Mouse (Mus musculus): ENCODE results near the gene Arhgap10. TPM values are rescaled to one million over a fixed set of nuclear protein-coding genes. Genes with fewer than 3 reads are reported as not detected.

The Arhgap10 gene
- polyA plus RNA-seq, 1 experiment from 2014 or later, result 30.7 TPM

DNA sequence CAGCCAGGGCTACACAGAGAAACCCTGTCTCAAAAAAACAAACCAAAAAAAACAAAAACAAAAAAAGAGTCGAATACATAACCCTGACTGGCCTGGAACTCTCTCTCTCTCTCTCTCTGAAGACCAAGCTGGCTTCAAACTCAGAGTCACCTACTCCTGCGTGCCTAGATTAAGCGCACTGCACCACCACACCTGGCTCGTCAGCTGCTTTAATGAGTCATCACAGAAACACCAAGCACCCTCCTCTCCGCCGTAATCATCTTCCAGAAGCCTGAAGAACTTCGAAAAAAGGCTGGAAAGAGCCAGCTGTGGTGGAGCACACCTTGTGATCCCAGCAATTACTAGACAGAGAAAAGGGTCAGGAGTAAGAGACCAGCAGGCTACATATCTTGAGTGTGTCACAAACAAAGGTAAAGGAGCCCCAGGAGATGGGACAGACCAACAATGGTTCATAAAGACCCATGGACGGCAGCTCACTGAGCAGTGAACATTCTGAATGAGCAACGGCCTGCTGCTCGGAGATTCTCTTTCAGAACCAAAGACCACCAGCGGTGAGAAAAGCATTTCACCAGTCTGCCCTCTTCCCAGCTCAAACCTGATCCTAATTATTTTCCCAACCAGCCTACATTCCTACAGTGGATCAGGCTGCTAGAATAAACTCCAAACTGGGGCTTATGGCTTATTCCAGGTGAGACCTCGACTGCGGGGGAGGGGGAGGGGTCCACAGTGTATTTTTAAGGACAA is 5.8 kb downstream of the Arhgap10 start:
- peaks cover 75% of the 10 kb centered on the region for H3K4me1 ChIP-seq

DNA sequence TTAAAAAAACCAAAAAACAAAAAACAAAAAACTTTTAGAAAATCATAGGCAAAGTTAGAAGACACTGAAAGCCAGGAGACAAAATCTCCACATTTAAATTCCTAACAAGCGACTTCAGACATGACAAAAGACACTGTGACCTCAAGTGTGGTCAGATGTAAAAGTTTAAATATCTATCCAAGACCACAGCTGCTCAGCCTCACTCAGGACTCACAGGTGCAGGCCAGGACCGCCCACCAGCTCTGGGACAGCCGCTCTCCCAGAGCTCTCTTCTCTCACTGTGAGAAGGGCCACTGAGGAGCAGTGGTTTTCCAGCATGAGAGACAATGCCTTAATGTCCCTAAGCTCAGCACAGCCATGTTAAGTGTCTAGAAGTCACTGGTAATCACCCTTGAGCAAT is 7.3 kb downstream of the Arhgap10 start:
- H3K36me3 ChIP-seq, result no peaks in the 10 kb centered on the region
- no peak overlapping the region for H3K4me3 ChIP-seq
- H3K9me3 ChIP-seq, result no peaks in the 10 kb centered on the region
- 72% methylated on average over 3 of the region's 3 CpGs for WGBS
- no peak overlapping the region for H3K27ac ChIP-seq
- H3K27me3 ChIP-seq, result no peaks in the 10 kb centered on the region
- H3K4me1 ChIP-seq, result peaks cover 65% of the 10 kb centered on the region
- H3K9ac ChIP-seq, result no peak overlapping the region
- H3K4me2 ChIP-seq (replicated peaks), result no peak overlapping the region
- ATAC-seq (ENCODE audit: low FRiP score, low read depth), result peak; percentile 41; the same call in 1 of the 2 replicates

More for the DNA sequence above, 5.8 kb downstream of the Arhgap10 start:
- no peak overlapping the region for H3K9ac ChIP-seq
- peak overlapping the region; percentile 18; the same call in 1 of the 2 replicates for H3K27ac ChIP-seq
- no peaks in the 10 kb centered on the region for H3K27me3 ChIP-seq
- H3K36me3 ChIP-seq, result no peaks in the 10 kb centered on the region
- no peak overlapping the region for H3K4me3 ChIP-seq
- H3K4me2 ChIP-seq (replicated peaks), result peak overlapping the region; percentile 38
- H3K9me3 ChIP-seq, result no peaks in the 10 kb centered on the region
- no peak for ATAC-seq (ENCODE audit: low FRiP score, low read depth)
- WGBS, result 33% methylated on average over 13 of the region's 13 CpGs

DNA sequence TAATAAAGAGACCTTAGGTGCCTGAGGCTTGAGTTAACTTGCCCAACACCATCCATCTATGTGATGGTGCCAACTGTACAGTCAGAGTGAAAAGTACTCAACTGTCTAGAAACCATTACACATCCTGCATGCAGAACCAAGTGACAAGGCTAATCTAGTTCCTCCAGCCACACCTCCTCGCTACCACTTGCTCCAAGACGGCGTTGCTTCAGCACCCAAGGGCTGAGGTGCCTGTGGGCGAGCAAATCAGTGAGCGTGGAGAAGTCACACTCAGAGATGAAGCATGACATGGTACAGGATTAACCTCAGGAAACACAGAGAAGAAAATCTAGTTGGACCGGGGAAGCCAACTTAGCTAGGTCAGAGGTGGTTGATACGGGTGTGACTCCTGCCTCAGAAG is 8.7 kb downstream of the Arhgap10 start:
- Histone ChIP-seq H3K4me3 (no peak overlapping the region), H3K36me3 (no peaks in the 10 kb centered on the region), H3K4me1 (peaks cover 53% of the 10 kb centered on the region), H3K27me3 (no peaks in the 10 kb centered on the region), H3K4me2 (replicated peaks) (no peak overlapping the region), H3K9me3 (no peaks in the 10 kb centered on the region), H3K9ac (no peak overlapping the region), H3K27ac (no peak overlapping the region)
- ATAC-seq (ENCODE audit: low FRiP score, low read depth), result no peak
- 84% methylated on average over 7 of the region's 7 CpGs for WGBS

DNA sequence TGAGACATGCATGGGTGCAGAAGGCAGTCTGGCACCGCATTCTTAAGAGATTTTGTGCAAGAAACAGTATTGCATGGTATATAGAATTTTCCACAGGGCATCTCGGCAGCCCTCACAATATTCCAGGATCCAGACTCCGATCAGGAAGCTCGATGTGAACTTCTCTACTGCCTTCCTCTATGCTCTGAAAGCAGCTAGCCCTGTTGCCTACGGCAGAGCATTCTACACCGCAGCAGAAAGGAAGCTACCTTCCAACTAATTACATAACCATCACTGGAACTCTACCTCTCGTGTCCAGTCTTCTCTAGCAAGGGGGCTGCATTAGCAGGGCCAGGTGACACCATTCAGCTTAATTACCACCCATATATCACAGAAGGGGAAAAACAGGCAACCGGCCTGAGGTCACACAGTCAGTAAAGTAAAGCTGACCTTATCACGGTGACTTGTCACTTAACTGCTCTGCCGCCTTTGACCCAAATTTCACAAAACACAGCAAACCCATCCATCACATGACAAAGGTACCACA is 10.2 kb downstream of the Arhgap10 start:
- WGBS, result 48% methylated on average over 10 of the region's 10 CpGs
- no peak overlapping the region for H3K27ac ChIP-seq
- no peaks in the 10 kb centered on the region for H3K36me3 ChIP-seq
- no peaks in the 10 kb centered on the region for H3K9me3 ChIP-seq
- ATAC-seq (ENCODE audit: low FRiP score, low read depth), result no peak
- H3K4me1 ChIP-seq, result peaks cover 47% of the 10 kb centered on the region
- H3K4me3 ChIP-seq, result no peak overlapping the region
- H3K27me3 ChIP-seq, result no peaks in the 10 kb centered on the region
- no peak overlapping the region for H3K4me2 ChIP-seq (replicated peaks)
- H3K9ac ChIP-seq, result no peak overlapping the region

DNA sequence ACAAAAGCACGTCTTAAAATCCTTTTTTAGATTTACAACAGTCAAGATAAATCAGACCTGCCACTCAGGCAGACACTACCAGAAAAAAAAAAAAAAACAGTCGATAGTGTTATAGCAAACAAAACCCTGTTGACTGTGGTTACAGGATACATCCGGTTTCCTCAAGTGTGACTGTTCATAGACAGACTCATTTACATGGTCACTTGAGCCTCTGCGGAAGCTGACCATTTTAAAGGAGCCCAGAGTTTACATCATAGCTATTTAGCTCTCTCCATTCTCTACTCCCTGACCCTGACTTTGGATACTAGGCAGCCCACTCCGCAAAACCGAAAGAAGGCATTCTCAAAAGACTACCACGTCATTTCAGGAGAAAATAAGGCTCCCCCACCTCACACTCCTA is 11.2 kb downstream of the Arhgap10 start:
- Histone ChIP-seq H3K9ac (no peak overlapping the region), H3K27ac (no peak overlapping the region), H3K9me3 (no peaks in the 10 kb centered on the region), H3K4me1 (peaks cover 40% of the 10 kb centered on the region), H3K27me3 (no peaks in the 10 kb centered on the region), H3K36me3 (no peaks in the 10 kb centered on the region), H3K4me2 (replicated peaks) (peak overlapping the region; percentile 28; the same call in 1 of the 2 replicates), H3K4me3 (no peak overlapping the region)
- 61% methylated on average over 7 of the region's 7 CpGs for WGBS
- no peak for ATAC-seq (ENCODE audit: low FRiP score, low read depth)

DNA sequence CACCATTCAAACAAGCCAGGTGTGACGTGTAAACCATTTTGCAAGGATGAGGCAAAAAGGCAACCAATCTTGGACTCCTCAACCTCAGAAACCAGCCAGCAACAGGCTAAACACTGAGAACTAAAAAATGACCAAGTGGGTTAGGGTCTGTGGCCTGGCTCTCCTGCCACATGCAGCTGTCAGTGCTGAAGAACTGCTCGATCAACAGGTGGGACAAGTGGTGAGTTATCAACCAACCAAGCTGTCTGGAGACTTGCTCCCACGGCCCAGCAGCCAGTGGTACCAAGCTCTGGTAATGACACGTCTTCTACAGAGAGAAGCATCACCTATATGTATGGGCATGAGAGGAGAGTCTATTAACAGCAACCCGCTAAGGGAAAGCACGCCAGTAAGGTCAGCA is 15.2 kb downstream of the Arhgap10 start:
- Histone ChIP-seq H3K36me3 (no peaks in the 10 kb centered on the region), H3K9me3 (no peaks in the 10 kb centered on the region), H3K27me3 (no peaks in the 10 kb centered on the region), H3K9ac (no peak overlapping the region), H3K4me3 (no peak overlapping the region), H3K4me2 (replicated peaks) (no peak overlapping the region), H3K27ac (no peak overlapping the region), H3K4me1 (peaks cover 25% of the 10 kb centered on the region)
- no peak for ATAC-seq (ENCODE audit: low FRiP score, low read depth)
- WGBS, result 85% methylated on average over 6 of the region's 6 CpGs

DNA sequence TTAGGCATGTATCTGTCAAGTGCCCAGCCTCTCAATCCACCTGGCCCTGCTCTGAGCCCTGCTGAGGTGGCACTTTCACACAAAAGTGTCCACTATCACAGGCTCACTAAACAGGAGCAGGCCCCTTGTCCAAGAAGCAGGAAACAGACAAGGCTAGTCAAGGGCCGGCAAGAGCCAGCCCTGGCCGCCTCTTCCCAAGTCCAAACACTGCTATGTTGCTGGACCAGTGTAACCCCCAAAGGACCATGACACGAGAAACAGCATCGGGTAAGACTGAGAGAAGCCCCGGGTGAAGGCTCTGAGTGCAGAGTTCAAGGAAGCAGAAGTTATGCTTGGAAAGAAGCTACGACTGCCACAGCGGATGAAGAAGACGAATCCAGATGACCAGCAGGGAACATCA is 16.6 kb downstream of the Arhgap10 start:
- Histone ChIP-seq H3K27me3 (no peaks in the 10 kb centered on the region), H3K4me2 (replicated peaks) (no peak overlapping the region), H3K9ac (no peak overlapping the region), H3K36me3 (no peaks in the 10 kb centered on the region), H3K9me3 (no peaks in the 10 kb centered on the region), H3K27ac (no peak overlapping the region), H3K4me3 (no peak overlapping the region), H3K4me1 (peaks cover 19% of the 10 kb centered on the region)
- no peak for ATAC-seq (ENCODE audit: low FRiP score, low read depth)
- 75% methylated on average over 8 of the region's 8 CpGs for WGBS

DNA sequence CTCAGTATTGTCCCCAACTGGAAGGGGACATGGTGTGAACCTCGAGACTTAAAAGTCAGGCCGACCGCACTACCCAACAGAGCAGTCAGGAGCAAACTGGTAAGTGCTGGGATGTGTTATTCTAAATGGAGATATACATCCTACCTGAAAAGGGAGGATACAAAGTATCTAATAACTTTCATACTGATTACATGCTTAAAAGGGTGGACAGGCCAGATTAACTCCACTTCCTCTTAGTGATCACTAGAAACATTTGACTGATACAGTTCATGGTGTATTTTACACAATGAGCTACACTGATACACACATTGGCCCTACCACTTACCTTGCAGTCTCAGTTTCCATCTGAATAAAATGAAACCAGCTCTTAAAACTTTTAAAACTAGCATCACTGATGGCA is 17.5 kb downstream of the Arhgap10 start:
- Histone ChIP-seq H3K9me3 (no peaks in the 10 kb centered on the region), H3K4me3 (no peak overlapping the region), H3K27me3 (no peaks in the 10 kb centered on the region), H3K4me1 (peaks cover 19% of the 10 kb centered on the region), H3K9ac (no peak overlapping the region), H3K36me3 (no peaks in the 10 kb centered on the region), H3K27ac (no peak overlapping the region), H3K4me2 (replicated peaks) (no peak overlapping the region)
- 95% methylated on average over 3 of the region's 3 CpGs for WGBS
- ATAC-seq (ENCODE audit: low FRiP score, low read depth), result no peak

DNA sequence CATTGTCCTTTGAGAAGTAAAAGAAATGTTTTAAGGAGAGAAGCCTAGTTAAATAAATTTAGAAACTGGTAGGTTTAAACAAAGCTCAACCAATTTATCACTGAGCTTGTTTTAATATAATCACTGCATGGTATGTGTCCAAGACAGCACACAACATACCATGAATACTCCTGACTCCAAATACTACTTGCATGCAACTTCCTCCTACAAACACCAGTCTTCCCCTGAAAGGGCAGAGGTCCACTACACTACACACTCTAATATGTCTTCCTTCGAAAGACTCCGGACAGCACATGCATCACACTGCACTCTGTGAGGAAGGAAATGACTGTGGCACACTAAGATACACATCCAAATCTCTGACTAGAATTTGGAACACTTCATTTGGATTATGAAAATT is 20.3 kb downstream of the Arhgap10 start:
- WGBS, result 93% methylated on average over 2 of the region's 2 CpGs
- H3K9ac ChIP-seq, result no peak overlapping the region
- H3K27me3 ChIP-seq, result no peaks in the 10 kb centered on the region
- H3K36me3 ChIP-seq, result no peaks in the 10 kb centered on the region
- H3K4me3 ChIP-seq, result no peak overlapping the region
- H3K4me1 ChIP-seq, result peaks cover 20% of the 10 kb centered on the region; the same call in 1 of the 2 replicates
- no peaks in the 10 kb centered on the region for H3K9me3 ChIP-seq
- no peak overlapping the region for H3K4me2 ChIP-seq (replicated peaks)
- H3K27ac ChIP-seq, result no peak overlapping the region
- no peak for ATAC-seq (ENCODE audit: low FRiP score, low read depth)

DNA sequence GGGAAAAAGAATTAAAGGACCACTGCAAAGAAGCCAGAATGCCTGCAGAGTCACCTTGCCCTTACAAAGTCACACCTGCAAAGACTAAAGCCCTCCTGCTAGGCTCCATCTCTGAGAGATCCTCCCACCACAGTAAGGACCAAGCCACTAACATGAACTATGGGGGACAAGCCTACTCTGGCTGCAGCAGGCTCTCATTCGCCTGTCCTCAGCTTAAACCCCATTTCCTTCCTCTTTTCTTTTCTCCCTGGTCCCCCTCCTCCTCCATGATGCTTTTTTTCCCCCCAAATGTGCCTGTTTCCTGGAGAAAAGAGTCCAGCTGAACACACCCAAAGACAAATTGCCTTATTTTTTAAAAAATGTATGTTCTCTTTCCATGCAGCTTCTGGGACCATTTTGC is 21.5 kb downstream of the Arhgap10 start:
- Histone ChIP-seq H3K4me2 (replicated peaks) (no peak overlapping the region), H3K27me3 (no peaks in the 10 kb centered on the region), H3K4me1 (peaks cover 29% of the 10 kb centered on the region), H3K9me3 (no peaks in the 10 kb centered on the region), H3K27ac (no peak overlapping the region), H3K4me3 (no peak overlapping the region), H3K9ac (no peak overlapping the region), H3K36me3 (no peaks in the 10 kb centered on the region)
- WGBS, result 81% methylated on average over 1 of the region's 1 CpGs
- ATAC-seq (ENCODE audit: low FRiP score, low read depth), result no peak

DNA sequence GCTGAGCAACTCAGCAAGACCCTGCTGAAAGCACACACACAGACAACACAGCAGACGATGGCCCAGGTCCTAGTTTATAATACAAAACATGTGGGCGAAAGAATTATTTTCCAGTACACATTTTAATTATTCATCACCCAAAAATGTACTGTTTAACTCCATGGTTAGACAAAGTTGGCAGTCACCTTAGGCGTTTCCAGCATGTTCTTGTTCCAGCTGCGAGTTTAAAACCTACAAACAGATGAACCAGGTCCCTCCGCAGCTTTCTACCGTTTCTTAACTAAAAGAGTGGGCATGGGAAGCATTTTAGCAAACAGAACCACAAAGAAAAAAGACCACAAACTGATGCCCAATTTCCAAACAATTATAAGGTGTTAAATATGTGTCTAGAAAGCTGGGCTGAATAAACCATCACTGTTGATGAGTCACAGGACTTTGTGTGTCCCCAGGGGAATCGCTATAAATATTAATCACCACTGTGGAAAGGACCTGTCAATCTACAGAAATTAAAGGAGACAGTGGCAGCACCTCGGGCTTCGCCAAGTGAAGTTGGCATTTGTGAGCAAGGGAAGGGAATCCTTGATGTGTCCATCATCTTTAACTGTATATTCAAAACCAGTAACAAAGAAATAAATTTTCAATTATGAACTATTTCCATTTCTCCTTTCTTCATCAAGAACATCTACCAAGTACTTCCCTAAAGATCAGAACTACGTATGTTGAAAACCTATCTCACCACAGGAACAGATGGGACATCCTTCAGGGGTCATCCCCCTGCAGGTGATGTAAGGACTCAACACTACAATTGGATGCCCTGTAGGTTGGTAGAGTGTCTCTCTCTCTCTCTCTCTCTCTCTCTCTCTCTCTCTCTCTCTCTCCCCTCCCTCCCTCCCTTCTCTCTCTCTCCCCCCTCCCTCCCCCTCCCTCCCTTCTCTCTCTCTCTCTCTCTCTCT is 23.1 kb downstream of the Arhgap10 start:
- ATAC-seq (ENCODE audit: low FRiP score, low read depth), result no peak
- Histone ChIP-seq H3K4me3 (no peak overlapping the region), H3K27me3 (no peaks in the 10 kb centered on the region), H3K4me1 (peaks cover 44% of the 10 kb centered on the region), H3K4me2 (replicated peaks) (no peak overlapping the region), H3K9ac (no peak overlapping the region), H3K27ac (no peak overlapping the region), H3K36me3 (no peaks in the 10 kb centered on the region), H3K9me3 (no peaks in the 10 kb centered on the region)
- WGBS, result 65% methylated on average over 10 of the region's 10 CpGs

DNA sequence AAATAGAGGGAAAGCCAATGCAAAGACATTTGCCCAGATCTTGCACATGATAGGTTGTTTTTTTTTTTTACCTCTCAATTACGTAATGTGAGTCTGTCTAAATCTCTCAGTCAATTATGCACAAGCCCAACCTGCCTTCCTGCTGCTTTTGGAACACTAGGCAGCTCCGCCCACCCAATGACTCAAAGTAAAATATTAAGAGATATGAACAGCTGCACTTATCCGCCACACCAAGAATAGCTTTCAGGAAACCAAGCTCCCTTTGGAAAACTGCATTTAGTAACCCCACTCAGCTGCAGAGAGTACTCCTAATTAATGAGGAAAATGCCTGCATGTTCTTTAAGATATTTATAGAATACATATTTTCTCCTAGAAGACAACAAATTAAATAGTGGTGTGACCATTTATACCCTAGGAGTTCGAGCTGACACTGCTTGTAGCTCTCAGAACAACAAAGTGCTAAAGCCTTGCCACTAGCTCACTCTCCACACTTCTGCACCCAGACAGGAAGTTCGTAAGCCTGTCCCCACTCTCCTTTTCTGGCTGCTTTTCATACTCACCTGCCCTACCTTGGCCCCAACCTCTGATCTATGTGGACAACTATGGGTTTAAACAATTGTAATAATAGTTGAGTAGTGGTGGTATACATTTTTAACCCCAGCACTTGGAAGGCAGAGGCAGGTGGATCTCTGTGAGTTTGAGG is 25.2 kb downstream of the Arhgap10 start:
- no peaks in the 10 kb centered on the region for H3K36me3 ChIP-seq
- peaks cover 64% of the 10 kb centered on the region for H3K4me1 ChIP-seq
- no peak overlapping the region for H3K27ac ChIP-seq
- H3K9ac ChIP-seq, result no peak overlapping the region
- H3K27me3 ChIP-seq, result no peaks in the 10 kb centered on the region
- no peak overlapping the region for H3K4me3 ChIP-seq
- ATAC-seq (ENCODE audit: low FRiP score, low read depth), result no peak
- no peaks in the 10 kb centered on the region for H3K9me3 ChIP-seq
- 77% methylated on average over 5 of the region's 5 CpGs for WGBS
- no peak overlapping the region for H3K4me2 ChIP-seq (replicated peaks)

Measured in limb, embryonic 13.5 days (tissue).